9 mouse cellular contexts compared by ENCODE assay signal in genomic region chr7:127918203-127918602, GRCm38 (mm10). TPM values are rescaled to one million over a fixed set of nuclear protein-coding genes. Genes with fewer than 3 reads are reported as not detected.
A peak's percentile ranks its signal among the peaks of the same experiment; 100 is the strongest.
DNase-seq lines count a peak whose midpoint lies in the region; TF ChIP-seq lines count a peak whose summit lies in the region.
"Had no signal": no experiment of that assay in that cellular context is flagged by ENCODE, and none has a peak within 500 bp of the region (broad histone marks: within the 10 kb centered on the region; RNA-seq: fewer than 3 reads in every experiment).

No protein-coding gene starts in this region.

- in situ Hi-C loops in CH12.LX (cut with MboI; ENCODE audit: low pct_ligation_motif_present, low pct_unique_long_range_greater_than_20kb, low sequenced_read_pairs) = no loop called here

- H3K36me3 ChIP-seq in CH12.LX (replicated peaks in 1 of 2; ENCODE audit: control insufficient read depth in 1 of 2, insufficient read depth in 1 of 2, low read length in 1 of 2) = peaks cover 12 to 37% of the 10 kb centered on the region in 2 experiments

- peaks cover 8 to 43% of the 10 kb centered on the region in 2 experiments for H3K4me1 ChIP-seq in CH12.LX (ENCODE audit: control insufficient read depth in 1 of 2, insufficient read depth in 2 of 2)

- TF ChIP-seq RAD21 in CH12.LX (IDR thresholded peaks at IDR 0.05; ENCODE audit: low read depth, low read length) = peak; percentile 34

- H3K79me2 ChIP-seq in CH12.LX (replicated peaks; ENCODE audit: control insufficient read depth, extremely low read depth, insufficient read depth, poor library complexity, severe bottlenecking) = peaks cover 4% of the 10 kb centered on the region; the same call in 1 of the 2 replicates

- no peak overlapping the region for H3K9ac ChIP-seq in CH12.LX (ENCODE audit: insufficient read depth, low read depth)
- H3K9ac ChIP-seq: lung, embryonic 15.5 days had no signal

- no peaks in the 10 kb centered on the region for H3K9me3 ChIP-seq in CH12.LX (replicated peaks; ENCODE audit: low read length)
- H3K9me3 ChIP-seq: lung, embryonic 15.5 days had no signal

- no peak overlapping the region for H3K27ac ChIP-seq in CH12.LX (ENCODE audit: insufficient read depth, low read depth)
- H3K27ac ChIP-seq: lung, embryonic 15.5 days had no signal

- no peaks in the 10 kb centered on the region for H3K27me3 ChIP-seq in CH12.LX (replicated peaks)
- H3K27me3 ChIP-seq: lung, embryonic 15.5 days had no signal

- no peak overlapping the region for H3K4me2 ChIP-seq in CH12.LX (ENCODE audit: insufficient read depth, low read depth, poor library complexity, severe bottlenecking)
- H3K4me2 ChIP-seq: lung, embryonic 15.5 days had no signal

- TF ChIP-seq CTCF in CH12.LX (conservative IDR thresholded peaks at IDR 0.05 in 1 of 2, IDR thresholded peaks at IDR 0.05 in 1 of 2; ENCODE audit: low read depth in 2 of 2, low read length in 2 of 2) = peak; percentile 41 to 67

- peak; percentile 75 for DNase-seq in kidney, adult 18-20 months
- no peak for DNase-seq in kidney, adult 11 months
- DNase-seq in CH12.LX (ENCODE audit: extremely low read depth) = peak; percentile 67
- peak; percentile 66 for DNase-seq in NIH3T3 (ENCODE audit: low read depth)
- DNase-seq in kidney, postnatal 4 days = peak; percentile 76 to 81
- peak; percentile 63 to 81 for DNase-seq in spleen, postnatal 10 days (ENCODE audit: low spot score in 2 of 2)
- no peak for DNase-seq in frontal cortex, postnatal 10 days (ENCODE audit: low spot score in 2 of 2)
- DNase-seq in layer of hippocampus, postnatal 14 days (ENCODE audit: low spot score in 2 of 2) = no peak

- TF ChIP-seq EP300 in CH12.LX (IDR thresholded peaks at IDR 0.05; ENCODE audit: low read length) = no peak

- dilution Hi-C loops in CH12.LX (cut with MboI; ENCODE audit: extremely low pct_ligation_motif_present, extremely low pct_unique_long_range_greater_than_20kb, low sequenced_read_pairs) = no loop called here

- no peak overlapping the region for H3K4me3 ChIP-seq in CH12.LX (replicated peaks in 1 of 3; ENCODE audit: low read depth in 2 of 3, low read length in 2 of 3, poor library complexity in 1 of 3)
- H3K4me3 ChIP-seq: lung, embryonic 15.5 days had no signal

- no peak for TF ChIP-seq POLR2A in CH12.LX (IDR thresholded peaks at IDR 0.05; ENCODE audit: low read depth, low read length)

TF ChIP-seq in CH12.LX, 34 proteins besides CTCF, POLR2A, EP300 and RAD21:
- TF ChIP-seq MAFK (IDR thresholded peaks at IDR 0.05; ENCODE audit: insufficient replicate concordance, low read length) (no peak), UBTF (IDR thresholded peaks at IDR 0.05; ENCODE audit: low read depth, low read length) (no peak), ZKSCAN1 (IDR thresholded peaks at IDR 0.05; ENCODE audit: borderline replicate concordance, low read depth, low read length) (no peak), USF2 (conservative IDR thresholded peaks at IDR 0.05; ENCODE audit: low read depth, low read length) (no peak), RCOR1 (conservative IDR thresholded peaks at IDR 0.05; ENCODE audit: low read depth, low read length) (no peak), SIN3A (IDR thresholded peaks at IDR 0.05; ENCODE audit: low read length) (no peak), MXI1 (IDR thresholded peaks at IDR 0.05; ENCODE audit: low read depth, low read length) (no peak), GABPA (IDR thresholded peaks at IDR 0.05; ENCODE audit: insufficient replicate concordance, low read depth, low read length) (no peak), MYC (IDR thresholded peaks at IDR 0.05; ENCODE audit: low read depth, low read length) (peak; percentile 92), BHLHE40 (IDR thresholded peaks at IDR 0.05; ENCODE audit: low read depth, low read length) (no peak), E2F4 (IDR thresholded peaks at IDR 0.05; ENCODE audit: insufficient replicate concordance, low read depth, low read length) (no peak), MAZ (IDR thresholded peaks at IDR 0.05; ENCODE audit: low read depth, low read length) (no peak), SMC3 (IDR thresholded peaks at IDR 0.05; ENCODE audit: low read depth, low read length) (peak; percentile 44), USF1 (IDR thresholded peaks at IDR 0.05; ENCODE audit: low read depth, low read length) (no peak)

RNA-seq across cellular contexts. Expression of gene Kat8, which starts 5.9 kb away (rescaled TPM):
- 24.3 and 30.3 TPM in 2 replicates for total RNA-seq in CH12.LX (2012; rRNA removed)
- 22.9 and 24.0 TPM in 2 replicates for total RNA-seq in CH12.LX (2014; rRNA removed)
- 17.5 and 18.0 TPM in 2 replicates for polyA plus RNA-seq in CH12.LX (2012; ENCODE audit: insufficient read length, low read depth)
- total RNA-seq in layer of hippocampus, postnatal 14 days (2021) = 10 to 100 TPM; 24.0 to 30.0 TPM

RNA-seq across cellular contexts. Expression of gene Prss8, which starts 11.7 kb away (rescaled TPM):
- total RNA-seq in CH12.LX (2012; rRNA removed) = 0.08 TPM in 1 of 2 replicates, not detected in the other
- total RNA-seq in CH12.LX (2014; rRNA removed) = not detected in 2 replicates
- polyA plus RNA-seq in CH12.LX (2012; ENCODE audit: insufficient read length, low read depth) = not detected in 2 replicates
- total RNA-seq in layer of hippocampus, postnatal 14 days (2021) = under 1 TPM in 1 of 2 experiments, not detected in 1; 0.60 TPM

RNA-seq across cellular contexts. Expression of gene Bckdk, which starts 14.3 kb away (rescaled TPM):
- 37.1 and 38.4 TPM in 2 replicates for total RNA-seq in CH12.LX (2012; rRNA removed)
- 54.9 and 61.8 TPM in 2 replicates for total RNA-seq in CH12.LX (2014; rRNA removed)
- polyA plus RNA-seq in CH12.LX (2012; ENCODE audit: insufficient read length, low read depth) = 60.0 and 62.7 TPM in 2 replicates
- total RNA-seq in layer of hippocampus, postnatal 14 days (2021) = 10 to 100 TPM; 38.5 to 48.9 TPM

RNA-seq across cellular contexts. Expression of gene Vkorc1, which starts 22.8 kb away (rescaled TPM):
- total RNA-seq in CH12.LX (2012; rRNA removed) = 0.25 TPM in 1 of 2 replicates, not detected in the other
- not detected in 2 replicates for total RNA-seq in CH12.LX (2014; rRNA removed)
- 0.56 TPM in 1 of 2 replicates, not detected in the other for polyA plus RNA-seq in CH12.LX (2012; ENCODE audit: insufficient read length, low read depth)
- total RNA-seq in layer of hippocampus, postnatal 14 days (2021) = 10 to 100 TPM; 20.2 to 24.7 TPM

RNA-seq across cellular contexts. Expression of gene Gm21974, which starts 22.9 kb away (rescaled TPM):
- not detected in 2 replicates for total RNA-seq in CH12.LX (2012; rRNA removed)
- not detected in 2 replicates for total RNA-seq in CH12.LX (2014; rRNA removed)
- polyA plus RNA-seq in CH12.LX (2012; ENCODE audit: insufficient read length, low read depth) = not detected in 2 replicates
- total RNA-seq in layer of hippocampus, postnatal 14 days (2021) = not detected
- polyA plus RNA-seq: lung, embryonic 15.5 days had no signal

Comparison
In these comparisons a context has a peak if more than half of its experiments do, and no peak if none do; other contexts are left out.
1. DNase-seq: peak in kidney, adult 18-20 months (single experiment), CH12.LX (single experiment), NIH3T3 (single experiment), kidney, postnatal 4 days (2 of 2) and spleen, postnatal 10 days (2 of 2); none in kidney, adult 11 months (single experiment), frontal cortex, postnatal 10 days (0 of 2) and layer of hippocampus, postnatal 14 days (0 of 2).